Mouse (Mus musculus): ENCODE data around the gene Irf9. TPM values are rescaled to one million over a fixed set of nuclear protein-coding genes. Genes with fewer than 3 reads are reported as not detected.

Irf9 gene
- polyA plus RNA-seq, 1 experiment, result 36.9 TPM

DNA sequence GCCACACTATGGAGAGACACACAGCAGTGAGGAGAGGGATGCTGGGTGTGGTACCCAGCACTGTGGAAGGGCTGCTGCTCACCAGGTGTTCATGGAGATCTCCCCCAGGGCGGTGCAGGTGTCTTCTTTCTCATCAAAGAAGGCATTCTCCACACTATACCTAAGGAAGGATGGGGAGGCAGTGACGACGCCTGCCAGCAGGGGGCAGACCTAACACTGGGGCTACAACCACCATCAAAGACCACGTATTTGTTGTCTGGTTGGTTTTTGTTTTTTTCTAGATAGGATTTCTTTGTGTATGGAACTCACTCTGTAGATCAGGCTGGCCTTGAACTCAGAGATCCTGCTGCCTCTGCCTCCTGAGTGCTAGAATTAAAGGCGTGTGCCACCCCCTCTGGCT, 25.9 kb downstream of the Irf9 start:
- H3K27ac ChIP-seq (ENCODE audit: insufficient read depth, low read depth, low read length), result no peak overlapping the region
- no peak overlapping the region for H3K4me3 ChIP-seq (ENCODE audit: insufficient read depth, low read depth, low read length)
- TF ChIP-seq POLR2A (IDR thresholded peaks at IDR 0.05; ENCODE audit: low read depth, low read length) (no peak), CTCF (conservative IDR thresholded peaks at IDR 0.05; ENCODE audit: insufficient read depth, insufficient read length, low read depth, low read length) (peak; percentile 85)
- peak; percentile 59 for DNase-seq
- WGBS, result 43% methylated on average over 5 of the region's 5 CpGs
- no peaks in the 10 kb centered on the region for H3K4me1 ChIP-seq (ENCODE audit: control insufficient read depth, insufficient read depth, low read length)
- H3K27me3 ChIP-seq (replicated peaks; ENCODE audit: control insufficient read depth, insufficient read depth, low read length), result no peaks in the 10 kb centered on the region
- H3K36me3 ChIP-seq (ENCODE audit: control insufficient read depth, insufficient read depth, low read length), result no peaks in the 10 kb centered on the region

DNA sequence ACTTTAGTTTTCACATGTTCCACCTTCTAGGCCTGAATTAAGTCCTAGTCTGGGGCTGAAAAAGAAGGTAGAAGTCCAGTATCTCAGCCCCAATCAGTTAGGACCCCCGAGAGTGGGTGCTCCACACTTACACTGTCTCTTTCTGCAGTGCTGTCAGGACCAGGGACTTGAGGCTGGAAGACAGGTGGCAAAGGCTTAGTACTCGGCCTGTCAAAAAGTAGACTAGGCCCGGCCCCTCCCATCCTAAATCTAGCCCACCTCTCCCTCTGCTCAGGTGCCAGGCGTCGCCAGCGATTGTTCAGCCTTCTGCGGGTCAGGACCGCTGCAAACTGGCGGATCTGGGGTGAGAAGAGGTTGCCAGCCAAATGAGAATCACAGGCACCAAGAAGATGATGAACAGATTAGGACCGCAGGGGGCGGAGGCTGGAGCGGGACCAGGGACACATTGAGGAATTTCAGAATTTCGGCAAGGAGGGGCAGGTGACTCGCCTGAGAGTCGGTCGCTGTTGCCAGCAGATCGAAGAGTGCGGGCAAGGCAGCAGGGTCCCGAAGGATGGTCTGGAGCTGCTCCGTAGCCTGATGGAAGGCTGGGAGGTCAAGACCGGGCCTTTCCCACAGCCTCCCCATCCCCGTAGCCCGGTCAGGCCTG, 31.6 kb downstream of the Irf9 start:
- Histone ChIP-seq H3K27ac (ENCODE audit: insufficient read depth, low read depth, low read length) (peak overlapping the region; percentile 2; the same call in 1 of the 2 replicates), H3K4me1 (ENCODE audit: control insufficient read depth, insufficient read depth, low read length) (no peaks in the 10 kb centered on the region), H3K27me3 (replicated peaks; ENCODE audit: control insufficient read depth, insufficient read depth, low read length) (no peaks in the 10 kb centered on the region), H3K36me3 (ENCODE audit: control insufficient read depth, insufficient read depth, low read length) (no peaks in the 10 kb centered on the region), H3K4me3 (ENCODE audit: insufficient read depth, low read depth, low read length) (peak overlapping the region; percentile 70)
- DNase-seq, result peak; percentile 31
- WGBS, result 3% methylated on average over 23 of the region's 23 CpGs
- no peak for TF ChIP-seq CTCF (conservative IDR thresholded peaks at IDR 0.05; ENCODE audit: insufficient read depth, insufficient read length, low read depth, low read length)
- no peak for TF ChIP-seq POLR2A (IDR thresholded peaks at IDR 0.05; ENCODE audit: low read depth, low read length)

DNA sequence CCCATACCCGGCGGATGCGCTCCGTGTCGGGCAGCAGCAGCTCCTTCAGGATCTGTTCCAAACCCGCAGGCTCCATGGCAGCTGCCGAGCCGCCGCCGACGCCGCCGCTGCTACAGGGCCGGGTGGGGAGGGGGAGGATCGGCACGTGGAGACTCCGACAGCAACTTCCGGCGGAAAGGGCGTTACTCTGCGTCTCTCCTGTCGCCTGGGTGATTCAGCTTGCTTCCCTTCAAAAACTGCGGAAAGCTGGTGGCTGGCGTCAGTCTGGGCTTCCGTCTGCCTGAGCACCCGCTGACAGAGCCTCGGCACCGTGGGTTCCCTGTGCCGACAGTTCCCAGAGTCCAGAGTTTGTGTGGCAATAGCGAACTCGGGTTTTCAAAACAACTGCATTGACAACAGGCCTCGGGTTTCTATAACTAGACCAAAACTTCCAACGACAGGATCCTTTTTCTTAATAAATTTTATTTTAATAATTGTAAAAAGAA, 32.2 kb downstream of the Irf9 start, which contains the start of gene Ipo4:
Gene Ipo4, minus strand, starts transcription at position 435 of the 485 bp plus-strand sequence.
- H3K4me3 ChIP-seq (ENCODE audit: insufficient read depth, low read depth, low read length), result peak within 1 kb of the TSS; percentile 70
- DNase-seq, result peak; percentile 94
- 2% methylated on average over 33 of the region's 33 CpGs for WGBS
- no peaks in the 10 kb centered on the region for H3K36me3 ChIP-seq (ENCODE audit: control insufficient read depth, insufficient read depth, low read length)
- peak within 1 kb of the TSS; percentile 14; the same call in 1 of the 2 replicates for H3K27ac ChIP-seq (ENCODE audit: insufficient read depth, low read depth, low read length)
- no peaks in the 10 kb centered on the region for H3K27me3 ChIP-seq (replicated peaks; ENCODE audit: control insufficient read depth, insufficient read depth, low read length)
- H3K4me1 ChIP-seq (ENCODE audit: control insufficient read depth, insufficient read depth, low read length), result no peaks in the 10 kb centered on the region
- TF ChIP-seq POLR2A (IDR thresholded peaks at IDR 0.05; ENCODE audit: low read depth, low read length) (peak; percentile 40), CTCF (conservative IDR thresholded peaks at IDR 0.05; ENCODE audit: insufficient read depth, insufficient read length, low read depth, low read length) (no peak)

DNA sequence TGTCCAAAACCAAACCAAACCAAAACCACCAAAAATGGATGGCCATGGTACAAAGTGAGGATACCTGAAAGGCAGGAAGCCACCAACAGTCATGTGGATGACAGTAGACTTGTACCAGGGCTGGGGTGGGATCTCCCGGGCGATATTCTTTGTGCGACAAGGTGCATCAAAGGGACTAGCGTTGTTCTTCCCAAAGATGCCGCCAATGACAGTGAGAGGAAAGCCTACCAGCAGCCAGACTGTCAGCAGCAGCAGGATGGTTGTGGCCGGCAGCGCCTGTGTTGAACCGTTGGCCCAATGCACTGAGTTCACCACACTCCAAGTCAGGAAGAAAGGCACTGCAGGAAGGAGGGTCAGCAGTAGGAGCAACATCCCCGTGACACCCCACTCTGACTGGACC, 34.4 kb downstream of the Irf9 start, which contains the start of gene Gm49378:
Gene Gm49378, minus strand, starts transcription at position 101 of the 400 bp plus-strand sequence.
- no peak for DNase-seq
- Histone ChIP-seq H3K27me3 (replicated peaks; ENCODE audit: control insufficient read depth, insufficient read depth, low read length) (no peaks in the 10 kb centered on the region), H3K36me3 (ENCODE audit: control insufficient read depth, insufficient read depth, low read length) (no peaks in the 10 kb centered on the region), H3K4me3 (ENCODE audit: insufficient read depth, low read depth, low read length) (no peak within 1 kb of the TSS), H3K27ac (ENCODE audit: insufficient read depth, low read depth, low read length) (no peak within 1 kb of the TSS), H3K4me1 (ENCODE audit: control insufficient read depth, insufficient read depth, low read length) (peaks cover 7% of the 10 kb centered on the region)
- no peak for TF ChIP-seq CTCF (conservative IDR thresholded peaks at IDR 0.05; ENCODE audit: insufficient read depth, insufficient read length, low read depth, low read length)
- no peak for TF ChIP-seq POLR2A (IDR thresholded peaks at IDR 0.05; ENCODE audit: low read depth, low read length)
- 92% methylated on average over 9 of the region's 9 CpGs for WGBS

DNA sequence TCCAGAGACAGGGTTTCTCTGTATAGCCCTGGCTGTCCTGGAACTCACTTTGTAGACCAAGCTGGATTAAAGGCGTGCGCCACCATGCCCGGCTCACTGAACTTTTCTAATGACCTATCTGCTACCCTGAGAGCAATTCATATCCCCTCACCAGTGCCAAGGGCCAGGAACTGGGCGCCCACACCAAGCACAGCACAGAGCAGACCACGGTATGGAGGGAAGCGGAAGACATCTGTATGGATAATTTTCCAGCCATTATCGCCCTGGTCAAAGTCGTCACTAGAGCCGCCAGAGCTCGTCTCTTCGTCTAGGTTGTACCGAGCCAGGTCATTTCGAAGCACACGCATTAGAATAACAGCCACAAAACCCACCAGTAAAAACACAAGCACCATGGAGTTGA, 37.4 kb downstream of the Irf9 start:
- H3K27me3 ChIP-seq (replicated peaks; ENCODE audit: control insufficient read depth, insufficient read depth, low read length), result no peaks in the 10 kb centered on the region
- no peak for DNase-seq
- no peaks in the 10 kb centered on the region for H3K36me3 ChIP-seq (ENCODE audit: control insufficient read depth, insufficient read depth, low read length)
- no peak overlapping the region for H3K27ac ChIP-seq (ENCODE audit: insufficient read depth, low read depth, low read length)
- no peak overlapping the region for H3K4me3 ChIP-seq (ENCODE audit: insufficient read depth, low read depth, low read length)
- TF ChIP-seq POLR2A (IDR thresholded peaks at IDR 0.05; ENCODE audit: low read depth, low read length), result no peak
- WGBS, result 94% methylated on average over 14 of the region's 14 CpGs
- peaks cover 18% of the 10 kb centered on the region for H3K4me1 ChIP-seq (ENCODE audit: control insufficient read depth, insufficient read depth, low read length)

DNA sequence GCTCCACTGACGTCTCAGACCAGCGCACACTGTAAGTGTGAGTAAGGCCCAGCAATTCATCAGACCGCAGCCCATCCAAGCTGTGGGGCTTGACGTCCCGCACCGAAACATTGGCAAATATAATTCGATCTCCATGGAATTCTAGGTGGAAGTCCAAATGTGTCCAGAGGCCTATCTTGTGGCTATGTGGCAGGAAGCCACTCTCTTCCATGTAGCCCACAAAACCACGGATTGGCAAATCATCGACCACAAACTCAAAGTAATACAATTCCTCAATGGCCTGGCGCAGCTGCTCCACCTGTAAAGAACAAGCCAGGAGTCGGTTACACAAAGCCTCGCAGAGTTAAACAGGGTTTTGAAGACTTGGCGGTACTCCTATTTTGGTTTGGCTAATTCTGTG, 37.9 kb downstream of the Irf9 start:
- WGBS, result 91% methylated on average over 13 of the region's 13 CpGs
- no peak for TF ChIP-seq CTCF (conservative IDR thresholded peaks at IDR 0.05; ENCODE audit: insufficient read depth, insufficient read length, low read depth, low read length)
- TF ChIP-seq POLR2A (IDR thresholded peaks at IDR 0.05; ENCODE audit: low read depth, low read length), result no peak

DNA sequence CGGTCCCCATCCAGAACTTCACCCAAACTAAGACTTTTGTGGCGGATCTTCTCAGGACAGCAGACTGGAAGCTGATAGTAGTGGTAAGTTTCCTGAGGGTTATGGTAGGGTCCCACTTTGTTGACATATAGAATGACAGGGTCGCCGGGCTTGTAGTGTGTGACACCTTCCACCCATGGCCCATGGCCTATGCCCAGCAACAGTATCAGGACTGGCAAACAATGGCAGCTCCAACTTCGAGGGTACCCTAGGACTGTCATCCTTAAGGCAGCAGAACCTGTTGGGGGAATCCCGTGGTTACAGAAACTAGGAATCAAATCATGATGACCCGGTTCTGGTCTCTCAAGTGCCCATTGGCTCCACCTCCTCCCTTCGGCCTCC, 39.3 kb downstream of the Irf9 start:
- H3K4me1 ChIP-seq (ENCODE audit: control insufficient read depth, insufficient read depth, low read length), result peaks cover 18% of the 10 kb centered on the region
- DNase-seq, result no peak
- H3K27ac ChIP-seq (ENCODE audit: insufficient read depth, low read depth, low read length), result peak overlapping the region; percentile 99
- peak overlapping the region; percentile 98 for H3K4me3 ChIP-seq (ENCODE audit: insufficient read depth, low read depth, low read length)
- no peaks in the 10 kb centered on the region for H3K27me3 ChIP-seq (replicated peaks; ENCODE audit: control insufficient read depth, insufficient read depth, low read length)
- no peaks in the 10 kb centered on the region for H3K36me3 ChIP-seq (ENCODE audit: control insufficient read depth, insufficient read depth, low read length)
- WGBS, result 11% methylated on average over 8 of the region's 8 CpGs
- TF ChIP-seq CTCF (conservative IDR thresholded peaks at IDR 0.05; ENCODE audit: insufficient read depth, insufficient read length, low read depth, low read length), result no peak
- TF ChIP-seq POLR2A (IDR thresholded peaks at IDR 0.05; ENCODE audit: low read depth, low read length), result no peak

More for the DNA sequence above, 37.9 kb downstream of the Irf9 start:
- no peaks in the 10 kb centered on the region for H3K36me3 ChIP-seq (ENCODE audit: control insufficient read depth, insufficient read depth, low read length)
- no peak overlapping the region for H3K27ac ChIP-seq (ENCODE audit: insufficient read depth, low read depth, low read length)
- no peak for DNase-seq
- no peaks in the 10 kb centered on the region for H3K27me3 ChIP-seq (replicated peaks; ENCODE audit: control insufficient read depth, insufficient read depth, low read length)
- H3K4me1 ChIP-seq (ENCODE audit: control insufficient read depth, insufficient read depth, low read length), result peaks cover 18% of the 10 kb centered on the region
- H3K4me3 ChIP-seq (ENCODE audit: insufficient read depth, low read depth, low read length), result no peak overlapping the region
